Mouse (Mus musculus): ENCODE measurements around the gene Gm10521.

DNA sequence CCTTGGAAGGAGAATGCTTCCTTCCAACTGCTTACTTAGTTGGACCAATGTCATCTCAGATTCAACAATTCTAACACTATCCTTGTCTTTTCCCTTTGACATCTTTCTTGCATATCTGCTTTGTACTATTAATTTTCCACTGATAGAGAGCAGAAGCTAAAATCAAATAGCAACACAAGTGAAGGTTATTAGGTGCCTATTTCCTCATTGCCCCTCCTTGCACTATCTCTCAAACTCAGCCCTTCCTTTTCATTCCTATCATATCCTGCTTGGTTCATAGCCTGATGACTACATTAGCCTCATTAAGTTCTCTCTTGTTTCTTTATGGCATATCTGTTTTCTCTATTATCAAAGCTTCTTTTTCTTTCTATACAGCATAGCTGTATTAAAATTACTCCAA is 47.3 kb upstream of the Gm10521 start:
- TF ChIP-seq CTCF (IDR thresholded peaks at IDR 0.05; ENCODE audit: low read depth) (no peak), EP300 (optimal IDR thresholded peaks at IDR 0.05) (no peak)

All from stomach, postnatal 0 days (tissue).